Mouse (Mus musculus) bone marrow macrophage, adult 2 months (primary cell): ENCODE measurements around the gene Arl5b.

ENCODE experiments used
- CTCF ChIP-seq: IDR thresholded peaks from 2 replicates; pipeline ENCODE4 v1.5.1; 2012; ENCODE audit warnings: low read depth, mild to moderate bottlenecking, low read length, moderate library complexity
- POLR2A ChIP-seq: IDR thresholded peaks from 2 replicates; pipeline ENCODE4 v1.6.1; 2012; ENCODE audit warnings: mild to moderate bottlenecking, low read depth, low read length, borderline replicate concordance

GRCm38 (mm10) chr2:15027816-15028215 is 21.4 kb upstream of the Arl5b start:
- no peak for TF ChIP-seq CTCF
- TF ChIP-seq POLR2A = no peak
